Mouse (Mus musculus) CD4-positive helper T cell, adult 2 months (primary cell): ENCODE measurements at regions not wholly inside any gene's neighbourhood (a gene's known extent, or its start where the extent isn't known, plus 50 kb on each side); places are given as distances from the start of the nearest gene placed in this dataset.

Source experiments
- DNase-seq: peaks from one replicate; pipeline ENCODE4 v3.0.0-alpha.2; 2012; ENCODE audit warnings: low read depth, missing footprints, low spot score

DNA sequence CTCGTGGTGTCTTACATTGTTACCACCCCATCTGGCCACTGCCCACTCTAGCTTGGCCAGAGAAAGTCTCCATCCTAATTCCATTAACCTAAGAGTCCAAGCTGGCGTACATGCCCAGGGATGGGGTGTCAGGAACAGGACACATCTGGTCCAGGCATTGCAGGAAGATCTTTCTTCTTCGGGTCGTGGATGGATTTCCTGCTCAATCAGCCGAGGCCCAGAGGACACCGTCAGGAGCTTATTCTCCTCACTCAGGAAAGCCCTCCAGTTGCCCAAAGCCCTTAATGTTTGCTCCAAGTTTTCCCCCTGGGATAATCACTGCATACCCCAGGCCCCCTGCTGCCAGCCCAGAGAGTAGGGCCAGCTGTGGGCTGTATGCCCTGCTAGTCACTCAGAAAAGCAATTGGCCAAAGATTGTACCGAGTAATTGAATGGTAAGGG, 172.2 kb upstream of the Zfp703 start:
- no peak for DNase-seq

DNA sequence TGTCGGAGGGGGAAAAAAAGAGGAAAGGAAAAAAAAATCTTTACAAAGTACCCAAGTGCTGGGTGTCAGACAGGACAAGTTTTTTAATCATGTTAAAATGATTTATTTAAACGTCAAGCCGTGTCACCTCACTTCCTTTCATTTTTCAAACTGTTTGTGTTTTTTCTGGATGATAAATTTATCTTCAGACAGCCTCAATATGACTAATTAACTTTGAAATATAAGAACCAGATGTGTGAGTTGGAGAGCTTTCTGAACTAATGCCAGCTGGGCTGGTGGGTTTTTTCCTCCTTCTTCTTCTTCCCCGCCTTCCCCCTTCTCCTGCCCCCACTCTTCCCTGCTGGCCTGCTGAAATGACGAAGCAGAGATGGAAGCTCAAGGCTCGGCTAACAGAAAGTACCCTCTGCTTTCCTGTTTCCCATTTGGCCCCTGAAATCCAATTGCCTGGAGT, 171.7 kb upstream of the Zfp703 start:
- no peak for DNase-seq

DNA sequence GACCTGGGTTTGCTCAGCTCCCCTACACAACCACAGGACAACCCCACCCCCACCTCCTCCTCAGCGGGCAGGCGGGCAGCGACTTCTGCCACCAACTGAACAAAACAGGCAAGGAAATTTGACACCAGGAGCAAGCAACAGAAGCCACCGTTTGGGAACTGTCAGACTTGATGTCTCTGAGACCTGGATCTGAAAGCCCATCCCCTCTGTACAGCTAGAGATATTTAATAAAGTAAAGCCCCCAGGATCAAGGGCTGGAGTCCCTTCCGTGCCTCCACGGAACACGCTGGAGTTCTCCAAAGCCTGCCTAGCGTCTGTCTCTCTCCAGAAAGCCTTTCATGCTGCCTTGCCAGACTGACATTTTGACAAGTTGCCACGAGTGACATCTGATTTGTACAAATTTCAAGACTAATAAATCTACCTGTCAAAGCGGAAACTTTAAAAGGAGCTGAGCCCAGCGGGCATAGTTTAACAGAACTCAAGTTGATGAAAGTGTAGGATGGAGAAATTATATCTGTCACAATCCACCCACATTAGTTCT, 168.9 kb upstream of the Zfp703 start:
- DNase-seq, result no peak

- DNase-seq, result no peak
Measured at GRCm38 (mm10) chr8:26808771-26809170, 168.4 kb upstream of the Zfp703 start.

DNA sequence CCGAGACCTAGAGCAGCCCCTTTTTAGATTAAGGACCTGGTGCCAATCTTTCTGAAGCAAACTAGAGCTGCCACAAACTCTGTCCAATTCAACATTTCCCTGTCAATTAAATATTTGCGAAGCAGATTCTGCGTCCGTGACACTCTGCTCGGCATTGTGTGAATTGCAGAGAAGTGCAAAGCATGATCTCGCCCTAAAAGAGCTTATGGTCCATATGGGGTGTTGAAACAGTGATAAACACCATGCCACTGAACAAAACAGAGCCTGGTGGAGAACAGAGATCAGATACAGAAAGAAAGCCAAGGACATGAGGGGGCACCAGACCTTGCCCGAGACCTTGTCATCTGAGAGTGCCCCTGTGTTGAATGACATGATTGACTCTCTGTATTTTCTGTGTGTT, 167.2 kb upstream of the Zfp703 start:
- no peak for DNase-seq

DNA sequence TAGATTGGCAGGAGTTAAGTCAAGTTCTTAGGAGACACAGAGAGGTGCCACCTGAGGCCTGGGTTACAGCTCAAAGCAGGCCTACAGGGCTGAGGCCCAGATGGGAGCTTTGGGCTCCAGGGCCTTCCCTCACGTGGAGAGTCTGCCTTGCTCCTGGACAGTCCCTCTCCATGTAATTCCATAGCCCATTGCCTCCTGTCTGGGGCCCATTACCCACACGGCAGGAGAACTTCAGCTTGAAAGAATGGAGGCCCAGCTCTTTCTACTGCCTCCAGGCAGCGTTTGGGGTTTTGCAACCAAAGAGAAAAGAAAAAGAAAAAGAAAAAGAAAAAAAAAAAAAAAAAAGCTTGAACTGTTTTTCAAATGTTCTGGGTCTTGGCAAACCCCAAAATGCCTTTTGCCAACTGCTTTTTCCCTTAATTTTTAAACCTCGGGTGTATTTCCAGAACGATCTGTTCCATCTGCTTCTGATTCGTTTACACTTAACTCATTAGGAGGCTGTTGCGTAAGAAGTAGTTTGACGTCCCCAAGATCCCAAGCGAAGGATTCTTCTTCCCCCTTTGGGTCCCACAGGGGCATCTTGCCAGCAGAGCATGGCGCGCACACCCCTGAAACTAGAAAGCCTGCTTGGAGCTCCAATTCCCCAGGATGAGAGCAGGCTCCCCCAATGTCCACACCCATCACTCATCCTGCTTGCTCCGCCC, 165.4 kb upstream of the Zfp703 start:
- DNase-seq, result no peak

GRCm38 (mm10) chr8:26813198-26813815, 163.8 kb upstream of the Zfp703 start:
- DNase-seq, result no peak

DNA sequence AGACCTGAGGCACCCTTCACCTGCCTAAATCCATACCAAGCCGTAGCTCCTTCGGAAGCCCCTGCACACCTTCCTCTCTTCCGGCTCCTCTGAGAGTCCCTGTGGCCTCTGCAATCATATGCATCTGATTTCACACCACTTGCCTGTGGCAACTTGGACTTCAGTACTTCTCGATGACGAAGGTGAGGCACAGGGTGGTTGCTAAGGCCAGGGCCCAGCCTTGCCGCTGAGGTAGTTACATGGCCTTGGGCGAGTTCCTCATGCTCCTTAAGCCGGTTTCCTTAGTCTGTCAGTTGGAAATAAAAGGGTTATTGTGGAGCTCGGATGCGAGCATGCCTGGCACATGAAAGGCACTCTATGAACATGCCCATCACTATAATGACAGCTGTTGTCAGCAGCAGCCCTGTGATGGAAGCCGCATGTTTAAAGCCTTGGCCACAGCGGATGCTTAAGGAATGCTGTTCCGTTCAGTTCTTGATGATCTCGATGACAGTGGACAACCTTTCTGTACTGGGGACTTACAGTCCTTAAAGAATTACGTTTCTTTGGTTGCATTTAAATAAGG, 162.0 kb upstream of the Zfp703 start:
- no peak for DNase-seq

GRCm38 (mm10) chr8:26816977-26817376, 160.1 kb upstream of the Zfp703 start:
- no peak for DNase-seq

DNA sequence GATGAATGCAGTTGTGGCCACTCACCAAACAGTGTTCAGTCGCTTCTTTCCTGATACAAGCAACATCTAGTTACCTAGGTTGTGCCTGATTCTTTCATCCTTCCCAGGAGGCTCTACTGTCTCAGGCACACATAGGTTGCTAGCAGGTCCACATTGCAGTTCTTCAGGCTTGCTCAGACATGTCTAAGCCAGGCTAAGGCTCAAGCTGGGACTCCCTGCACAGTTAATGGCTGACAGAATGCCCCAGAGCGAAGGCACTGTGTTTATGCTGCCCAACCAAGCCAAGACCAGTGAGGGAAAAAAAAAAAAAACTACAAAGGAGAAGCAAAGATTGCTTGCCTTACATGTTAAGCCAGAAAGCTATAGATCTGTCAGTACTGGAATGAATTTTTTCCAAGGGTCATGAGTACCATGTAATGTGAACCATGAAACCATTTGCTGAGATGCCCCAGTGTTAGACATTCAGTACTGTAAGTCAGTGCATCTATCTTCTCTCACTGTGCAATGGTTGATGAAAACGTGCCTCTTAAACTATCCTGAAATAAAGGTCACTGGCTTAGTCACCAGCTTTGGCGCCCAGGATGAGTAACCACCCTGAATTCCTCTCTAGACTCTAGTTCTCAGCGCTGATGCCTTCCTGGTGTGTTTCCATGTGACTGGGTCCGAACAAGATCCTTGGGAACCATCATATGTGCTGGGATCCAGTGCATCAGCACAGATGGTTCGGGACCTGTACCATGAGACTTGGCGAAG, 152.8 kb upstream of the Zfp703 start:
- no peak for DNase-seq

DNA sequence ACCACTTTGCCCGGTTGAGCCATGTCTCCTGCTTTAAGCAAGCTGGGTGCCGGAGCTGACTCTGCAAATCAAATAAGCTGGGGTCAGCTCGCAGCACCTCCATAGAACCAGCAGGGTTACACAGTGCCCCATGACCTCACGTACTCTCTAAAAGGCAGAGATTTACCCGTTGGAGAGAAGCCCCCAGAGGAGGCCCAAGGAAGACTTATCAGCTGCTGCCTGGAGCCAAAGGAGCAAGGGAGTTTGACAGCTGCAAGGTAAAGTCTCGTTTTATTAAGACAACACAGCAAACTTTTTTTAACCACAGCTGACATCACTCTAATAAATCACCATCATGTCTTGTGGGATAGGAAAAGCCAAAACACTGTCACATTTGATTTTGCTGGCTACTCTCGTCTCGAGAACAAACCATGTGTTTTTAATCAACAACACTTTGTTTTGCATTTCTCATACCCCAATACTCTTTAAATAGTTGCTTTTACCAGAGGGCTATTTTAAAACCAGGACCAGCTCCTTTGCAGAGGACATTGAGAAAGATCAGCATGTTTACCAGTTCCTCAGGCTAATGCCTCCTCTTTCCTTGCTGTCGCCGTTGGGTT, 148.7 kb upstream of the Zfp703 start:
- no peak for DNase-seq

GRCm38 (mm10) chr8:26829313-26829712, 147.8 kb upstream of the Zfp703 start:
- no peak for DNase-seq

DNA sequence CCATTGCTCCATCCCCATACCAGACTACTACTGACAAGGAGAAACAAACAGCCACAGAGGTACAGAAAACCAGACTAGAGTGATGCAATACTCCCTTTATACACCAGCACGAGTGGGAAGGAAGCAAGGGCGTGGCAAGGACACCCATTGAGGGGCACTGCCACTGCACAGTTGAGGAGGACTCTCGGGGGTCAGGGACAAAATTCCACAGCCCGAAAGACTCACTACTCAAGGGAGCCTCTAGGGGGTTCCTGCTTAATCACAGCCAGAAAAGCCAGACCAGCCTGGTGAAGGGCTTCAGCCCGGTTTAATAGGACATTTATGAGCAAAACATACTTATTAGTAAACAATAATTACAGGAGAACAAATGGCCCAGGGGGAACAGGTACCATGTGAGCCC, 146.0 kb upstream of the Zfp703 start:
- no peak for DNase-seq

- DNase-seq, result no peak
Measured at GRCm38 (mm10) chr8:26831790-26832189, 145.3 kb upstream of the Zfp703 start.

DNA sequence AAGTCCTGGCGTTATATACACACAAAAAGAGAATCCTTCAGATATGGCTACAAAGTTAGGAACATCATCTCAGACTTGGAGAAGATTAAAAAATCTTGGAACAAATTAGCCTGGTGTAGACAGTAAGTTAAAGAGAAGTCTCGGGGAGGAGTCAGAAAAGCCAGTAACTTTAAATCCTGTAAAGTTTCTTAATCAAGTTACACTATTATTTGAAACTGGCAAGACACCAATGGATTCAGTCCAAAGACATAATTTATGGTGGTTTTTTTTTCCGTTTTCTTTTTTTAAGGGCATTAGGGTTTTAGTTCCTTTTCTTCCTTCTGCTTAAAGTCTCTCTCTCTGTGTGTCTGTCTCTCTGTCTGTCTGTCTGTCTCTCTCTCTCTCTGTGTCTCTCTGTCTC, 144.6 kb upstream of the Zfp703 start:
- no peak for DNase-seq

DNA sequence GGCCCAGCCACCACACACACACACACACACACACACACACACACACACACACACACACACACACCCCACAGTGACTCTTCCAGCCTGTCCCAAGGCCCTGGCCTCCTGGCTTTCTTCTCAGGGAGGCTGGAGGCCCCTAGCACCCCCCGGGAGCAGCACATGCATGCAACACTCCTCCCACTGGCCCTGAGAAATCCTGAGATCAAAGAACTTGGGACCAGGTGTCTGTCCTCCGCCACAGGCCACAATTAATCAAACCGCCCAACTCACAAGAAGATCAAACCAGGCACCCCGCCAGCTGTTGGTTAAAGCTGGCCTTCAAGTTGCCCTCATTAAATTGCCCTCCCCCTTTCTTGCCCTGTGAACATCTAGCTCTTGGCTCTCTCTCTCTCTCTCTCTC, 143.8 kb upstream of the Zfp703 start:
- no peak for DNase-seq

DNA sequence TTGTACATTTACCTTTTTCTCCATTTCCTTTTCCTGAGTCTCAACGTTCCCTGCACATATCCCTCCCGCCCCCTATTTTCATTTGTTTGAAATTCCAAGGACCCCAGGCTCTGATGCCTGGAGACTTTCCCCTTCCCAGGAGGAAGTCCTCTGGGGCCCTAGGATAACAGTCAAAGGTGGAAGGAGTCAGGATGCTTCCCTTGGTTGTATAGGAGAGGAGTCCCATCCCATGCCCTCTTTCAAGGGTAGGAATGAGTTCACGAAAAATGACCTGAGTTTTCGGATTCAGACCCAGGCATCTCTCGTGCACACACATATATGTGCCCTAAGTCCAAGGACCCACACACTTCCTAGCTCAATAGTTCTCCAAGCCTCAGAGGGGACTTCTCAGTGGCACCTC, 143.3 kb upstream of the Zfp703 start:
- no peak for DNase-seq

GRCm38 (mm10) chr8:26834604-26835003, 142.5 kb upstream of the Zfp703 start:
- DNase-seq, result no peak

DNA sequence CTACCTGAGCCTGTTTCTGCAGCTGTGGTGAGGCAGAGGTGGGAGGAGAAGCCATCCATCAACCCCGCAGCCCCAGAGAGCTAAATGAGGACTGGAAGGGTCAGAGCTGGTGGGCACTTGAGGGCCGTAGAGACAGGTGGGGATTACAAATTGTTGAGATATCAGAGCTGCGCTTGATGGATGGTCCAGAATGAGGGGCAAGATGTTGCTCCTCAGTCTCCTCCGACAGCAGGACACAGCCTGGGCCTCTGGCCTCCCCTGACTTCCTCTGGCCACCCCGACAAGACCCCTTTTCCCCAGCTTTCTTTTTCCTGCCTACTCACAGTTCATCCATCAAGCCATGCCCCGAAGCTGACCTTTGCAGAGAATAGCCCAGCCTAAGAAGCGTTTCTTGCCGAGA, 142.0 kb upstream of the Zfp703 start:
- DNase-seq, result no peak

DNA sequence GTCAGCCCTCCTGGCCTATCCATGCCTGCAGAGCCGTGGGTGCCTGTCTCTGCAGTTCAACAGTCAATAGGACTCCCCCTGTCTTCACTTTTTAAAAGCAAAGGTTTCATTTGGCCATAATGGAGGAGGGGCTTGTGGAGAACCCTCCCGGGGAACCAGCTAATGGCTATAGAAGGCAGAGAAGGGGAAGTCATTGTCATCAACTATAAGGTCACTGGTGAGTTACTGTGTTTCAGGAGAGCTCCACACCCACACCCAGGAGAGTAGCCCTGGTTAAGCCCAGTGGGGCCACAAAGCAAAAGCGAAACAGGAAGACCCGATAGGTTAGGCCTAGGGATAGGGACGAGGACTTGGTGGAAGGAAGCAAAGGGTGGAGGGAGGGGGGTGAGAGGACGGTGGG, 141.5 kb upstream of the Zfp703 start:
- no peak for DNase-seq

- DNase-seq, result no peak
Measured at GRCm38 (mm10) chr8:26836552-26836951, 140.6 kb upstream of the Zfp703 start.

GRCm38 (mm10) chr8:26840286-26840685, 136.8 kb upstream of the Zfp703 start:
- DNase-seq, result no peak
